Mouse (Mus musculus): ENCODE measurements at regions not wholly inside any gene's neighbourhood (a gene's known extent, or its start where the extent isn't known, plus 50 kb on each side); places are given as distances from the start of the nearest gene placed in this dataset.

DNA sequence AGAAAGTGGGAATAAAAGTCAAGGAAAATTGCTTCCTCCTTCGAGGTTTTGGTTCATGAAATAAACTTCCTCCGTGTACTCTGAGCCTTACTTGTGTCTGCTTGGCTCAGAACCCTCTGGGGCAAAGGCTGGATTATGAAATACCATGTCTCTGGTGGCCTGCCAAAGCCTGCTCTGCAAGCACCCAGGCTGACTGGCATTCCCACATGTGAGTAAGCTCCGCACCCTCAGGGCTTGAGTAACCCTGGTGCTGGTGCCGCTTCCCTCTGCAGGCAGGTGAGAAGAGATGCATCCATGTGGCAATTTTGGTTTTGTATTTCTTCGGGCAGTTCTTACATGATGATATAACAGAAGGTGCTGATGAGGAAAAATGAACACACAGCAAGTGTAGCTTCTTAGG is 66.0 kb downstream of the Nr2f2 start:
- intact Hi-C loops (cut with DNase I) = no loop called here
- DNase-seq (ENCODE audit: low spot score) = no peak

DNA sequence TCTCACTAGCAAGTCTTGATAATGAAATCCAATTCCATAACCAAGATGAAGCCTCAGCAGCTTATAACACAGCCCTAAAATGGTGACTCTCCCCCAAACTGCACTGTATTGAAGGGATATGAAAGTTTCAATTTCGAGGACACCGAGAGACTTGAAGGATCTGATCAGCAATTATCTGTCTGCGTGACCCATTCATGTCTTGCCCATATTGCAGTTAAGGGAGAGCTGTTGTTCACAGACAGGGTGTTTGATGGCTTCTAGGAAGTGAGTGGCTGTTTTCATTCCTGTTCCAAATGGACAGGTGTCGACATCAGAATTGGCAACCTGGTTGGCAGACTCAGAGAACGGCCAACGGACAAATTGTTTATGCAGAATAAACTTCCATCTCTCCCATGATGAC is 75.1 kb downstream of the Nr2f2 start:
- DNase-seq (ENCODE audit: low spot score) = no peak
- intact Hi-C loops (cut with DNase I) = no loop called here

DNA sequence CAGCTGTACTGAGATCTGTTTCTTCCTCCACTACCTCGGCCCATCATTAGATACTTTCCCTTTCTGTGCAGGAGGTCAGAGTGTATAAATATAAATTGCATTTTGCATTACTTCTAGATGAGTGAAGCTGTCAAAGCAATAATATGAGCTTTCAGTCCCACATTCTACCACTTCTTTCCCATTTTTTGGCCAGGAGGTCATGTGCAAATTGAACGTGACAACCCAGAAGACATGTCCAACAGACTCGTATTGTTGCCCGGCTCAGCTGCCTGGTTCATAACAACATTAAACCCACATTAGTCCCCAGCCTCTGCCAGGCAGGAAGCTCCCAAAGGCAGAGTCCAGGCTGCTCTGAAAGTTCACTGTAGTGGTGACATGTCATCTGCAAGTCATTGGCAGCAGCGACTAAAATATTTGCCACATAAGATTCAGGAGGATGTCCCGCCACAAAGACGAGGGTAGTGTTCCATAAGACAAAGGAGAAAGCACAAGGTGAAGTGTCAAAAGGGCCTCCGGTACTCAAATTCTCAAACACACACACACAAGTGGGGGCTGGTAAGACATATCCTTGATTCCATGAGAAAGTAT is 75.7 kb downstream of the Nr2f2 start:
- DNase-seq (ENCODE audit: low spot score) = no peak
- intact Hi-C loops (cut with DNase I) = no loop called here

DNA sequence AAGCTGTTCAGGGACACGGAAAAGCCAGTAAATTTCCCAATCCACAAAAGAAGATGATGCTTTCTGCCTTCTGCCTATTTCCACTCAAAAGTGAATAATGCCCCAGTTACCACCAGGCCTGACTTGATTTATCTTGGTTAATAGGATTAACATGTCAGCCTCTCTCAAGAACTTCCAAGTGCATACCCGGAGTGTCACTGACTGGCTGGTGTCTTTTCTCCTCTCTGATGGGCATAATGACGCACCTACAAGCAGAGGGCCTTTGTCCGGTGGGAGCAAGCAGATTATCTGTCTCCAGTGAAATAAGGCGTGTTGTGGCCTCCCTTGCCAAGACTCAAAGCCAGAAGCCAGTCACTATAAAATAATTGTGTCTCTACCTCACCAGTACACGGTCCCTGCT is 76.3 kb downstream of the Nr2f2 start:
- intact Hi-C loops (cut with DNase I) = no loop called here
- DNase-seq (ENCODE audit: low spot score) = no peak

DNA sequence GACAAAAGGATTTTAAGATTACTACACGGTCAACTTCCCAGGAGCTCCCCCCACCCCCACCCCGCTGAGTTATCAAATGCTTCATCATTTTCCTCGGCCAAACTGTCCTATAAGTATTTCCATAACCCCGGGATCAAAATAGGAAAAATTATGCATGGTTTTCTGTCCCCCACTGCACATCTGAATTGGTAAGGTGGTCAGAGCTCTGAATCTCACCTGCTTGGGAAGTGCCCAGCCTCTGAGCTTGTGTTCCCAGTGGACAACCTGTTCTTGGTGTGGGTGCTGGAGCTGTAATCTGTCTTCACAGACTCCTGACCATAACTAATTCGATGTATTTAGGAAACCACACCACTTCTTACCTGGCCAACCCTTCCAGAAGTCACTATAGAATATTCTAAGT is 77.9 kb downstream of the Nr2f2 start:
- intact Hi-C loops (cut with DNase I) = no loop called here
- DNase-seq (ENCODE audit: low spot score) = no peak

DNA sequence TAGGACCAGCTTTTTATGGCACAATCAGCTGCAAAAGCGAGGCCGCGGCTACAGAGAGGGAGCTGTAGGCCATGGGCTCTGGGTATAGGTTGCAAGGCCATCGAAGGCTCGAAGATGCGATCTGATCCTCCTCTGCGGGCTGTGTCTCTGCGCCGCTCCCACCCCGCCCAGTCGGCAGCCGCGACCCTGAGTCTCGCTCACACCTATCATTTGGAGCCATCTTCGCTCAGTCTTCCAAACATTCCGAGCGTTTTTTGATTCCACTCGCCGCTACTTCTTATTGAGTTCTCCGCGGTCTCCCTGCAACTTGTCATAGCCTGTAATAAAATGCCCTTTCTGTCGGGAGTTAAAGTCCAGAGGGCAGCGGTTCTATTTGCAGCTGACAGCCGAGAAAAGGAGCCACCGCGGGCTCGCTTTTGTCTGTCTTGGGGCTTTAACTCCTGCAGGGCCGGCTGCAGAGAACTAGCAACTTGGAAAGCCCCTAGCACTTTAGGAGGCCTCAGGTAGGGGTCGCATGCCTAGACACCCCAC is 78.6 kb downstream of the Nr2f2 start:
- no peak for DNase-seq (ENCODE audit: low spot score)
- intact Hi-C loops (cut with DNase I) = no loop called here

DNA sequence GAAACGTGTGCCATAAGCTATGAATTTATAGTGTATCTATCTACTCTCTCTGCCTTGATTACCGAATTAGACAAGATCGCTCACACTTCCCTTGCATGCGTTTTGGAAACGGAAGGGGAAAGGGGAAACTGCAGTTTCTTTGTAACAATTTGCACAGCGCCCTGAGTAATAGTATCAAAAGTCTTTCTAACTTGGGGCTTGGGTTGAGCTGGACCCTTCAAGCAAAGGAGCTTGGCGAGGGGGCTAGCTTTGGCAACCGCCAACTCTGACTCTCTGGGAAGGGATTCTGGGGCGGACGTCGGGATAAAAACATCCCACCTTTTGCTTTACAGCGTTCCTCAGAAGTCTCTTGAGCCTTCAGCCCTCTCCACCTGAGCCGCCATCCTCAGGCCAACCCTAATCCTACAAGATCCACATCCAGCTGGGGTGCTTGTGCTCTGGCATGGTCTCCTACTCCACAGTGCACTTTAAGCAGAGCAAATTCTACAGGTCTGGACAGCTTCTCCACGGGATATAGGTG is 79.6 kb downstream of the Nr2f2 start:
- no peak for DNase-seq (ENCODE audit: low spot score)
- intact Hi-C loops (cut with DNase I) = no loop called here

DNA sequence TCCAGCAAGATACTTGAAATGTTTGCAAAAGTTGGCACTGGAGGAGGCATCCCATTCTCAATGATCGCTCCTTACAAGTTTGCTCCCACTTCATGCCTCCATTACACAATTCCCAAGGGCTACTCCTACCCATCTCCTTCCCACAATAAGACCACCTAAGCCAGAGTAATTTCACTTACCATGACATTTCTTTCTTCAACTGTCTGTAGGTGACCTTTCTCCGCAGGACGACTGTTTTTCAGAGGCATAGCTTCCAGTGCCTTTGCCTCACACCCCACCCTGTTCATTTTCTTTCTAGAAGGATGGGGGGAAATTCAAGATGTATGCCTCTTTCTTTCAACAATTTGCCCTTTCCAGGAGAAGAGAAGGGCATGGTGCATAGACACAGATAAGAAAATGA is 81.2 kb downstream of the Nr2f2 start:
- no peak for DNase-seq (ENCODE audit: low spot score)
- intact Hi-C loops (cut with DNase I) = no loop called here

DNA sequence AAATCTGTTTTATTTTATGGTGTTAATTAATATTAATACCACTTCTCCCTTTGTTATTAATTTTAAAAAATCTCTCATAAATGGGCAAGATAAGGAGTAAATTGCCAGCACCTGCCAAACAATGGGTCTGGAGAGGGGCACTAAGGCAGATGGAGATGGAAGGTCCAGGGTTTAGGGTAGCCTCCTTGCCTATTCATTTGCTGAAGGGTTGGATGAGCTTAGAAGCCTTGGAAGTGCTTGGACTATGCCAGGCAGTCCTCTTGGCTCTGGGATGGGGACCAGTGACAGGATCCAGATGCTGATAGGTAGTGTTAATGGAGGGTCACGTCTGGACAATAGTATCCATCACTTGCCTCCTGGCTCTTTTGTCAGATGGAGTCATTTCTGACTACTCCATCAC is 82.7 kb downstream of the Nr2f2 start:
- intact Hi-C loops (cut with DNase I) = no loop called here
- DNase-seq (ENCODE audit: low spot score) = no peak

DNA sequence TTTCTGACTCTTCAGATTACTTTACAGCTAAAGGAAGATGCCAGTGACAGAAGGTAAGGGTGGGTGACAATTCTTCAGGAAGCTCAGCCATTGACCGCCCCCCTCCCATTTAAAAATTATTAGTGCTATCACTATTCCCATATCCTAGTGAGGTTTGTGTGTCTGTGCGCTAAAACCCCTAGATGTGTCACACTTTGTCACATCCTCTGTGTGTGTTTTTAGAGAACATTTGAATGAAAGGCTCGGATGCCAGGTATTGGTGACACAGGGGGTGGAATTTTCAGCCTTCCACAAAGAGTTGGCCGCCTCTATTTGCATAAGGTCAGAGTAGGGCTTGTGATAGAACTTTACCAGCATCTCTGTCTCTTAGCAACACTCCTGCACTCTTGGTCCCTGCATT is 83.4 kb downstream of the Nr2f2 start:
- no peak for DNase-seq (ENCODE audit: low spot score)
- intact Hi-C loops (cut with DNase I) = no loop called here

DNA sequence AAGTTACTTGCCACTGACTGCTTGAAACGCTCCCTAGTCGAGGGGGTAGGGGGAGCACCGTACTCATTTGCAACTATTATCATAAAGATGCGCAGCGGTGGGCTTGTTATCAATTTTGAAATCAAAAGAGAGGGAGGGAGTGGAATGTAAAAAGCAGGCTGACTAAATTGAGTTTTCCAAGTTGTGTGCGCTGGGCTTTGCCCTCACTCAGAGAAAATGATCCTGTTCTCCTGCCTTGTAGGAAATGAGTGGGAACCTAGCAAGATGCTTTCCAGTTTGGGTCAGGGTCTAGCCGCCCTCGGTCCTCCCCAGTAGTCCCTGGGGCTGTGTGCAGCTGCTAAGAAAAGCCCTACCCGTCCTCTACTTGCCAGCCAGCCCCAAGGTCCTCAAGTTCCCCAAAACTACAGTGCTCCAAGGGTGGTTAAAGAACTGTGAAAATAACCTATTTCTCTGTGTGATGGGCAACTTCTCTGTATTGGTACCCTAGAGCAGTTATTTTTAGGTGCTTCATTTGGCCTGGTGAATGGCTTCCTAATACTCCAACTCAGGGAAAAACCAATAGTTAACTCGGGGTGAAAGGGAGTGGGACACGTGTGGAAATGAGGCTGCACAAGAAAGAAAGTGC is 84.5 kb downstream of the Nr2f2 start:
- intact Hi-C loops (cut with DNase I) = no loop called here
- DNase-seq (ENCODE audit: low spot score) = no peak

DNA sequence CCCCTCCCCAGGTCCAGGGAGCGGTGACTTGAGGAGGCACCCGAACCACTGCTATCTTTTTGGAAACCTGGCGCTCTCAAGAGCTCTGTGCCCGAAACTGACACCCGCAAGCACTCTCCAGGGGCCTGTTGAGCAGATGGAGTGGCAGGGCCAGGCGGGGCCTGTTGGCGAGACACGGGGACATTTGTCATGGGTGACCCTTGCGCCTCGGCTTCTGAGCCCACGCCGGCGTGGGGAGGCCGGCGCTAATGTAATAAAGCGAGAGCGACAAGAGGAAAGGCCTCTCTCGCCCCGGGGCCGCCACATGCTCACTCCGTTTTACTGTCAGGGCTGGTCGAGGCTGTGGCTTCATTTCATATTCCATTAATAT is 85.2 kb downstream of the Nr2f2 start:
- intact Hi-C loops (cut with DNase I) = no loop called here
- no peak for DNase-seq (ENCODE audit: low spot score)

DNA sequence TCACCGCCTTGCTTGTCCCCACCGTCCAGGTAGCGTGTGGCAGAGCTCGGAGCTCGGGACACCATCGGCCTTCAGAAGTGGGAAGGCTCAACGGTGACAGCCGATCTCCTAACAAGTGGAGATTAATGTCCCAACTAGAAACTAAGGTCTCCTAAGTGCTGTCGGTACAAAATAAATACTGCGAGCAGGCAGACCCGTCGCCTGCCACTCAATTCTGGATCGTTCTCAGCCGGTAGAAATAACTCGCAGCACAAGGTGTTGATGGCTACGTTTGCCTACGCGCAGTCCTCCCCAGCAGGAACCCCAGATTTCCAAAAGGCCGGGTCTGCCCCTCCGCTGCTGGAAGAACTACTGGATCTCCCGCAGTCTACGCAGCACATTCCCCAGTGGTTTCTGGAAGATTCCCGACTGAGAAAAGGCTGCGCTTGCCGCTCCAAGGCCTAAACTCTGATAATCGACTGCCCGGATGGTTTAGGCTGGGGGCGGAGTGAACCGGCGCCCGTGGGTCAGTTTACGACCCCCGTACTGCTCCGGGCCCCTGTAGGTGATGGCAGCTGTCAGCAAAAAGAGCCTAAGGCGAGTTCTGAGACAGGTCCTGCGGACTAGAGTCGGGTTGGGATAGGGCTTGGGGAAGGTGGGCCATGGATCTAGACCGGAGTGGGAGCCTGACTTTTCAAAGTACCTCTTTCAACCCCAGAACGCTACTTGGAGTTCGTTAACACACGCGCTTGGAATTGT is 85.7 kb downstream of the Nr2f2 start:
- intact Hi-C loops (cut with DNase I) = no loop called here
- DNase-seq (ENCODE audit: low spot score) = no peak

DNA sequence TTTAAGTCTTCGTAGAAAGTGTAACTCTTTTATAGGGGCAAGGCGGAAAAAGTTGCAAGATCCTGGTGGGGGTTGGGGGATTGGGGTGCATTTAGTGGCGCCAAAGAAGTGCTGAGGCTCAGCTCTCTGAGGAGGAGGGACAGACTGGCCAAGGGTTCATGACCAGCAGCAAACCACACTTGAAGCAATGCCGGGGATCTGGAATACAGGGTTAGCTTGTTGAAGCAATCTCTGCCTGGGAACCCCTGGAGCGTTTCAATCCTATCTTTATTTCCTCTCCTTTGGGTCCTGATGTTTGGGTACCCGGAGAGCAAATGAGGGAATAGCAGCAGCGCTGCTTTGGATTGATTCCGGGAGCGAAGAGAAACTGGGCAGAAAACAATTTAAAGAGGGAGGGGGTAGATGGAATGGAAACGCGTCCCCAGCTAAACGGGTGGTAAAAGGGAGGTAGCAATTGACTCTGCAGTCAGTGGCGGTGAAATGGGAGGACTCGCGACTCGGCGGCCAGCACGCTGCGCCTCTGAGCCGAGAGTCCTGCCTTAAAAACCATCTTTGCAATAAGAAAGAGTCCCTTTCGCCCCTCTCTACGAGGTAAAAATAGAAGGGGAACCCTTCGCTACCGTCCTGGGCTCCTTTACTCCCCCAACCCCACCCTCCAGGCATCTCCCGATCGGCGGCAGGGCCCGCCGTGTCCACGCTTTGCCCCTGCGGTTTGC is 86.5 kb downstream of the Nr2f2 start:
- DNase-seq (ENCODE audit: low spot score) = no peak
- intact Hi-C loops (cut with DNase I) = loop anchor here (2.0 kb wide), 1 partner anchor 49 kb away; no protein-coding TSS in a partner anchor

DNA sequence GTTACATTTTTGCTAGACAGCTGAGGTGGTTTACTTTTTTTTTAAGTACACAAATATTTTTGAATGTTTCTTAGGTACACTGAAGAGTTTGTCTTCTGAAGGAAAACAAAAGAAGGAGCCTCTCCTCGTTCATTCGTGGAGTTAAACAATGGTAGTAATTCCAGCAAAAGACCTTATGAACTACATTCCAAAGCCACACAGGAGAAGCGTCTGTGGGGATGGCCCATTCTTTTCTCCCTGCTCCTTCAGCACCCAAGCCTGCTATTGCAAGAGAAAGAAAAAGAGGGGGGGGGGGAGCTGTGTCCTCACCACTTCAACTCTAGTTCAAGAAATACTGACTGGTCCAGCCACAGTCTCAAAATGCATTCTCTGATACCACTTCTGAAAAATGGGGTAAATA is 87.4 kb downstream of the Nr2f2 start:
- intact Hi-C loops (cut with DNase I) = loop anchor here (2.0 kb wide), 1 partner anchor 50 kb away; no protein-coding TSS in a partner anchor
- no peak for DNase-seq (ENCODE audit: low spot score)

DNA sequence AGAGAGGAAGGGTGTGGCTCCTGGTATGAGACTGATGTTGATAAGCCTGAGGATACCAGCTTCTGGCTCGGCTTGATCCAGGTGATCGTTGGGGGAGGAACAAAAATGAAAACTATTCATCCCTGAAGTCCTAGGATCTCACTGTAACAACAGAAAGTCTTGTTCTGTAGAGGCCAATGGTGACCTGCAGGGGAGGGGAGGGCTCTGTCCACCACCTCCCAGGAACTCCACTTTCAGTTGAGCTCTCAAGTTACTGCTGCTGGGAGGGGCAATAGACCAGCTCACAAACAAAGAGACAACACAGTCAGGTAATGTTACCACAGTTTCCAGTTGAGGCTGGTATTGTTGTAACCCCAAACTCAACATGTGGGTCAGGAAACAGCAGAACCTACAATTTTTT is 90.5 kb downstream of the Nr2f2 start:
- no peak for DNase-seq (ENCODE audit: low spot score)
- intact Hi-C loops (cut with DNase I) = no loop called here

DNA sequence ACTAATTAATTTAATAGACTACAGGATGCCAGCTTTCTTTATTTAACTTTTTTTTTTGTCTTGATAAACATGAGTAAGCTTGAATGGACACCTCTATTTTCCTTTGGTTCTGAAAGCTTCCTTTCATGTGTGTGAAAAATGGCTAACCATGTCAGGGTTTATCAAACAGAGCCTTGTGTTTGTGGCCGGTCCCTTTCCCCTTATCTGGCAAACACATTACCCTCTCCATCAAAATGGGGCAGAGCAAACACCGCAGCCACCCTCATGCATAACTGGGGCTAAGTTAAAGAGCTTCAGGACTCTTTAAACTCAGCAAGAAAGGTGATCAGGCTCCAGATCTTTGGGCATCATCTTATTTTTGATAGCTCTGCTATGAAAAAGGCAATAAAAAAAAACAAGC is 92.2 kb downstream of the Nr2f2 start:
- intact Hi-C loops (cut with DNase I) = no loop called here
- no peak for DNase-seq (ENCODE audit: low spot score)

DNA sequence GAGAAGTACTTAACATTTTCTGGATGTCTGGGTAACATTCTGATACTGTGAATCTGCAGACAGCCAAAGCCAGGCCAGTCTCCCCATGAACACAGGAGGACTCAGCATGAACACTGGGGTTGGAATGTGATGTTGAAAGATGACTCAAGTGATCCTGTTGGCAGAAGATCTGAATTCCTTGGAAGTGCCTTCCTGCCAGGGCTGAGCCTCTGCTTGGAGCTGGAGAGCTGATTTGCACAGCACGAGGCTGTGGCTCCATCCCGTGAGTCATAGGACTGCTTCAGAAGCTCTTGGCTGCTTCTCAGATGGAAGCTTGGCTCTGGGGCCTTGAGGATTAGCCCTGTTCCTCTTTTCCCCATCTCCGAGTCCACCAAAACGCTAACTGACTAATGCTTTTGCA is 99.5 kb downstream of the Nr2f2 start:
- intact Hi-C loops (cut with DNase I) = no loop called here

DNA sequence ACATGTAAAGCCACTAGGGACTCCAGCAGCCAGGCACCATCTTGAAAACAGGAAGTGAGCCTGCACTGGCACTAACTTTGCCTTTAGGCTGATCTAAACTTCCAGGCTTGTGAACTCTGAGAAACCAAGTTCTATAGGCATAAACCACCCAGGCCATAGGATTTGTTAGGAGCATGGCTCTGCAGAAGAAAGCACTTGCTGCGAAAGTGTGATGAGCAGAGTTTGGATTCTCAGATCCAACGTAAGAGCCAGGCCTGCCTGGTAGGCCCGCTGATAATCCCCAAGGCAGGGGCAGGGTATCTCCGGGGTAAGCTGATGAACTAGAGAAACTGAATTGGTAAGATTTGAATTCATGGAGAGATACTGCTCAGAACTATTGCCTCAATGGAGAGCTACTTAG is 109.7 kb downstream of the Nr2f2 start:
- no peak for DNase-seq (ENCODE audit: low spot score)

More for the DNA sequence above, 99.5 kb downstream of the Nr2f2 start:
- DNase-seq (ENCODE audit: low spot score) = peak; percentile 47

DNA sequence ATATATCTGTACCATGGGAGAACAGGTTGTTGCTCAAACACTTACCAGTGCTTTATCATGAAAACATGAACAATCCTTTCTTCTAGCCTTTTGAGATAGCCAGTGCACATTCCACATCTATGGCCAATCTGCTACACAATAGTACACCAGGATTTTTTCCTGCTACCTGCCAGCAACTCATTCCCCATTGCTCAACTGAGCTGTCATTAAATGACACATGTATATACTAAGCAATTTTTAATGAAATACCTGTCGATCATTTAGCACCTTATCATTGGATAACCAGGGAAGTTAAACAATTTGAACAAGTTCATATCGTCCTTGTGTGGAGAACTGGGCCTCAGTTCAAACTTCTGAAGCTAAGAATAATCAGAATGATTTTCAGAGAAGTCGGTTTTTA is 111.5 kb downstream of the Nr2f2 start:
- DNase-seq (ENCODE audit: low spot score) = no peak
- intact Hi-C loops (cut with DNase I) = no loop called here

More for the DNA sequence above, 109.7 kb downstream of the Nr2f2 start:
- intact Hi-C loops (cut with DNase I) = no loop called here

DNA sequence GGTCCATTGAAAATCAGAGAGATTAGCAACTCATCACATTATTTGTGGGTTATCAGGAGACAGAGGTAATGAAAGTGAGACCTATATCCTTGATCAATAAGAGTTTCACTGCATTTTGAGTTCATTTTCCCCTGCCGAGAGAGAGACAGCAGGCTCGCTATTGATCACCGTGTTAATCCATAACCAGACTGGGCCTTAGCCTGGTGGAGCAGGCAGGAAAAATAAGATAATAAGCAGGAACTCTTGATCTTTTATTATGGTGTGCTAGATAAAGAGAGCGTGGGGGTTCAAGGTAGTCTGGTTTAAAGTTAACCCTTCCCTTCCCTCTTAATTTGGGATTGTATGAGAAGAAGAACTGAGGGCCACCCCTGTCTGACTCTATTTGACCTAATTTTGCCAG is 113.3 kb downstream of the Nr2f2 start:
- DNase-seq (ENCODE audit: low spot score) = no peak
- intact Hi-C loops (cut with DNase I) = no loop called here

Data from heart, postnatal 25 days (tissue).